Comparison of ENCODE assay signal across 17 mouse cellular contexts in the genomic region with DNA sequence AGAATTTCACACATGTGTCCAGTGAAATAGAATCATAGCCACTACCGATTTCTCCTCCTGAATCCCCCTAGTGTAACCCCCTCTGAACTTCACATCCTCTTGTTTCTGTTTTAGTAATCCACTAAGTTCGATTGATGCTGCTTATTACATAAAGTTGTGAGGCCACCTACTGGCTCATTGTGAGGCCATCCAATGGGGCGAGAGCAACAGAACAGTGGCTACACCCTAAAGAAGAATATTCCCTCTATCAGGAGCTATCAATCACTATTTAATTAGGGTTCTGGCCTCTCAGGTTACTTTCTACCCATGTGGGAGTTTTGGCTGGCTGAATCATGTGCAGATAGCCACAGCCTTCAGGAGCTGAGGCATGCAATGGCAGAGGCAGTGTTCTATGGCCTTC.
DNase-seq lines count a peak whose midpoint lies in the region; ATAC-seq and TF ChIP-seq lines count a peak whose summit lies in the region.
"Had no signal": no experiment of that assay in that cellular context is flagged by ENCODE, and none has a peak within 500 bp of the region (broad histone marks: within the 10 kb centered on the region; RNA-seq: fewer than 3 reads in every experiment).

No protein-coding gene starts in this region.

- no peaks in the 10 kb centered on the region for H3K9me3 ChIP-seq in kidney, embryonic 15.5 days (replicated peaks)
- no peaks in the 10 kb centered on the region for H3K9me3 ChIP-seq in midbrain, postnatal 0 days (ENCODE audit: low read length)
- H3K9me3 ChIP-seq in midbrain, embryonic 16.5 days (replicated peaks; ENCODE audit: control insufficient read depth, low read length, poor library complexity, severe bottlenecking): no peaks in the 10 kb centered on the region
- no peaks in the 10 kb centered on the region for H3K9me3 ChIP-seq in stomach, postnatal 0 days (ENCODE audit: control insufficient read depth, low read length)
- H3K9me3 ChIP-seq: heart, embryonic 12.5 days; hindbrain, embryonic 15.5 days; liver, embryonic 12.5 days; lung, embryonic 15.5 days; midbrain, embryonic 15.5 days had no signal

- H3K27me3 ChIP-seq in heart, adult 2 months (ENCODE audit: control insufficient read depth, insufficient read depth, low read length): no peaks in the 10 kb centered on the region
- H3K27me3 ChIP-seq in kidney, embryonic 15.5 days: no peaks in the 10 kb centered on the region
- H3K27me3 ChIP-seq in midbrain, postnatal 0 days (ENCODE audit: insufficient read depth, low read length): no peaks in the 10 kb centered on the region
- H3K27me3 ChIP-seq in midbrain, embryonic 16.5 days (ENCODE audit: control insufficient read depth, insufficient read depth, low read depth, low read length): no peaks in the 10 kb centered on the region
- no peaks in the 10 kb centered on the region for H3K27me3 ChIP-seq in stomach, postnatal 0 days (ENCODE audit: control insufficient read depth, insufficient read depth, low read length)
- H3K27me3 ChIP-seq: heart, embryonic 12.5 days; hindbrain, embryonic 15.5 days; liver, embryonic 12.5 days; lung, embryonic 15.5 days; midbrain, embryonic 15.5 days had no signal

- TF ChIP-seq EP300 in heart, adult 2 months (IDR thresholded peaks at IDR 0.05; ENCODE audit: insufficient read depth, low read depth, low read length): no peak
- no peak for TF ChIP-seq EP300 in stomach, postnatal 0 days (optimal IDR thresholded peaks at IDR 0.05)

- TF ChIP-seq CTCF in heart, adult 2 months (IDR thresholded peaks at IDR 0.05): peak; percentile 40
- TF ChIP-seq CTCF in midbrain, postnatal 0 days (IDR thresholded peaks at IDR 0.05): peak; percentile 16
- TF ChIP-seq CTCF in stomach, postnatal 0 days (IDR thresholded peaks at IDR 0.05; ENCODE audit: low read depth): peak; percentile 44

- no peak overlapping the region for H3K27ac ChIP-seq in heart, adult 2 months
- H3K27ac ChIP-seq in kidney, embryonic 15.5 days: no peak overlapping the region
- no peak overlapping the region for H3K27ac ChIP-seq in midbrain, postnatal 0 days (ENCODE audit: low read depth, low read length)
- no peak overlapping the region for H3K27ac ChIP-seq in midbrain, embryonic 16.5 days (ENCODE audit: low read length)
- H3K27ac ChIP-seq in stomach, postnatal 0 days (replicated peaks): no peak overlapping the region
- H3K27ac ChIP-seq: hindbrain, embryonic 15.5 days; liver, embryonic 12.5 days; lung, embryonic 15.5 days; midbrain, embryonic 15.5 days had no signal

- peak; percentile 49; the same call in 1 of the 2 replicates for ATAC-seq in kidney, embryonic 15.5 days (replicated peaks; ENCODE audit: low FRiP score)
- no peak for ATAC-seq in midbrain, postnatal 0 days (ENCODE audit: low FRiP score)
- ATAC-seq in midbrain, embryonic 16.5 days: no peak
- no peak for ATAC-seq in stomach, postnatal 0 days (ENCODE audit: low FRiP score, low TSS enrichment)
- ATAC-seq: forebrain, embryonic 14.5 days; liver, embryonic 12.5 days; midbrain, embryonic 15.5 days had no signal

- no peaks in the 10 kb centered on the region for H3K4me1 ChIP-seq in heart, adult 2 months (ENCODE audit: control insufficient read depth, insufficient read depth, low read length)
- no peaks in the 10 kb centered on the region for H3K4me1 ChIP-seq in kidney, embryonic 15.5 days
- no peaks in the 10 kb centered on the region for H3K4me1 ChIP-seq in midbrain, postnatal 0 days (ENCODE audit: insufficient read depth, low read length)
- H3K4me1 ChIP-seq in midbrain, embryonic 16.5 days (ENCODE audit: control insufficient read depth, insufficient read depth, low read length): no peaks in the 10 kb centered on the region
- H3K4me1 ChIP-seq in stomach, postnatal 0 days (replicated peaks; ENCODE audit: control insufficient read depth, insufficient read depth): no peaks in the 10 kb centered on the region
- H3K4me1 ChIP-seq: heart, embryonic 12.5 days; hindbrain, embryonic 15.5 days; liver, embryonic 12.5 days; lung, embryonic 15.5 days; midbrain, embryonic 15.5 days had no signal

- 65% methylated on average over 3 of the region's 3 CpGs for WGBS in heart, adult 2 months
- WGBS in kidney, embryonic 15.5 days: 43% methylated on average over 3 of the region's 3 CpGs
- 76% methylated on average over 3 of the region's 3 CpGs for WGBS in midbrain, postnatal 0 days
- WGBS in midbrain, embryonic 16.5 days: 70% methylated on average over 3 of the region's 3 CpGs
- WGBS in stomach, postnatal 0 days: 55% methylated on average over 3 of the region's 3 CpGs

- H3K9ac ChIP-seq in heart, adult 2 months (ENCODE audit: low read depth, low read length): no peak overlapping the region
- no peak overlapping the region for H3K9ac ChIP-seq in kidney, embryonic 15.5 days
- H3K9ac ChIP-seq in midbrain, postnatal 0 days (replicated peaks; ENCODE audit: low read length, poor library complexity, severe bottlenecking): no peak overlapping the region
- no peak overlapping the region for H3K9ac ChIP-seq in midbrain, embryonic 16.5 days (ENCODE audit: low read depth, low read length)
- H3K9ac ChIP-seq in stomach, postnatal 0 days (ENCODE audit: low read length): no peak overlapping the region
- H3K9ac ChIP-seq: heart, embryonic 12.5 days; hindbrain, embryonic 15.5 days; liver, embryonic 12.5 days; lung, embryonic 15.5 days; midbrain, embryonic 15.5 days had no signal

- no peak overlapping the region for H3K4me2 ChIP-seq in kidney, embryonic 15.5 days
- no peak overlapping the region for H3K4me2 ChIP-seq in midbrain, postnatal 0 days (ENCODE audit: low read depth, low read length, poor library complexity, severe bottlenecking)
- H3K4me2 ChIP-seq in midbrain, embryonic 16.5 days (ENCODE audit: low read length): no peak overlapping the region
- H3K4me2 ChIP-seq in stomach, postnatal 0 days (replicated peaks; ENCODE audit: low read depth): no peak overlapping the region
- H3K4me2 ChIP-seq: heart, embryonic 12.5 days; hindbrain, embryonic 15.5 days; liver, embryonic 12.5 days; lung, embryonic 15.5 days; midbrain, embryonic 15.5 days had no signal

- intact Hi-C loops in heart, adult 2 months (cut with DNase I): no loop called here
- intact Hi-C loops in heart, postnatal 25 days (cut with DNase I): loop anchor here (10.0 kb wide), 1 partner anchor 180 kb away; the partner anchor contains the start of gene Sh3rf3

- H3K79me2 ChIP-seq in heart, adult 2 months (replicated peaks; ENCODE audit: control insufficient read depth, insufficient read depth, low read length): no peaks in the 10 kb centered on the region

- no peak for TF ChIP-seq POLR2A in heart, adult 2 months (IDR thresholded peaks at IDR 0.05; ENCODE audit: insufficient read depth, low read depth, low read length)

- no peak for DNase-seq in heart, adult 2 months
- no peak for DNase-seq in heart, postnatal 25 days (ENCODE audit: low spot score)
- DNase-seq in kidney, postnatal 14 days: no peak
- no peak for DNase-seq in midbrain, postnatal 0 days (ENCODE audit: low spot score)
- peak; percentile 7 for DNase-seq in stomach, postnatal 0 days (ENCODE audit: low spot score)
- no peak for DNase-seq in ovary, postnatal 14 days (ENCODE audit: low spot score)
- DNase-seq: cerebellum, adult 2 months; heart, postnatal 36 days; right cerebral cortex, postnatal 4 days had no signal

- H3K4me3 ChIP-seq in heart, adult 2 months: no peak overlapping the region
- H3K4me3 ChIP-seq in kidney, embryonic 15.5 days (replicated peaks): no peak overlapping the region
- H3K4me3 ChIP-seq in midbrain, postnatal 0 days (ENCODE audit: low read depth, low read length): no peak overlapping the region
- no peak overlapping the region for H3K4me3 ChIP-seq in midbrain, embryonic 16.5 days (ENCODE audit: low read depth, low read length)
- no peak overlapping the region for H3K4me3 ChIP-seq in stomach, postnatal 0 days (ENCODE audit: low read depth, low read length)
- H3K4me3 ChIP-seq: heart, embryonic 12.5 days; hindbrain, embryonic 15.5 days; liver, embryonic 12.5 days; lung, embryonic 15.5 days; midbrain, embryonic 15.5 days had no signal

- no peaks in the 10 kb centered on the region for H3K36me3 ChIP-seq in heart, adult 2 months (ENCODE audit: control insufficient read depth, insufficient read depth, low read length)
- H3K36me3 ChIP-seq in kidney, embryonic 15.5 days: no peaks in the 10 kb centered on the region
- H3K36me3 ChIP-seq in midbrain, postnatal 0 days (ENCODE audit: insufficient read depth, low read length): no peaks in the 10 kb centered on the region
- no peaks in the 10 kb centered on the region for H3K36me3 ChIP-seq in midbrain, embryonic 16.5 days (ENCODE audit: control insufficient read depth, insufficient read depth, low read length)
- no peaks in the 10 kb centered on the region for H3K36me3 ChIP-seq in stomach, postnatal 0 days (ENCODE audit: control insufficient read depth, insufficient read depth, low read length)
- H3K36me3 ChIP-seq: heart, embryonic 12.5 days; hindbrain, embryonic 15.5 days; liver, embryonic 12.5 days; lung, embryonic 15.5 days; midbrain, embryonic 15.5 days had no signal
